Mouse (Mus musculus) layer of hippocampus, adult 9-10 months (tissue): ENCODE measurements at regions not wholly inside any gene's neighbourhood (a gene's known extent, or its start where the extent isn't known, plus 50 kb on each side); places are given as distances from the start of the nearest gene placed in this dataset.

ENCODE experiments used
- DNase-seq: peaks from one replicate; pipeline ENCODE4 v3.0.0; 2022; ENCODE audit warnings: low spot score

DNA sequence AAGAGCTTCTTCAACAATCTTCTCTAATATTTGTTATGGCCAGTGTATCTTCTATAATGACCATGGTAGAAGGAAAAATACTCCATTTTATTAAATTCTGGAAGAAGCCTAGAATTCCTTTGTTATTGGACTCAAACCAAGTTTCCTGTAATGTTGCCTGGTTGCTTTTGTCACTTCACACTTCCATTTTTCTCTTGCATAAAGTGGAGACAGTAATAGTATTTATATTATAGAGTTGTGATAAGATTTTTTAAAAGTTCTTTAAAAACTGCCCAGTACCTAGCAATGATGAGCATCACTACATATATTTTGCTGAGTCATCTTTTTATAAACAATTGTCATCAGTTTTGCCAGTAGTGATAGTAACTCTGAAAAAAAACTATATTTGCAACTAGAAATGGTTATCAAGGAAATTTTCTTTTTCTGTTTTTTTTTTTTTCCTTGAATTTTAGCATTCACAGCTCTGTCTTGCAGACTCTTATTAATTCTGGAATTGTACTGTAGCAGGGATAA, 415.2 kb upstream of the Aga start:
- DNase-seq: no peak

DNA sequence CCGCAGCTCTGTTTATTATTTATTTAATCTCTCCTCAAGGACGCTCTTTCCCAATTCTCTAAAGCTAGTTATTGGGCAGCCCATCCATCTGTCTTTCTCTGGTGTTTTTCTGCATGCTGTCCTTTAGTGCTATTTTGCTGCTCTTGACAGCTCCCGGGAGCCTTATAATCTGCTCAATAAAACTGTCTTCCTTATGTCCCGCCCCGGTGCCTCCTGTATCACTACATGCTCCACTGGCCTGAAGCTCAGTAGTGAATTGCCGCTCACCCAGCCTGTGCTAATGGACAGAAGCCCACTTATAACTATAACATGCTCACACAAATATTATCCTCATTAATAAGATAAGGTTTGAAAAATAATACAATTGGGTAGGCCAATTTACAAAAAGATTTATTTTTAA, 371.5 kb upstream of the Aga start:
- DNase-seq: no peak

DNA sequence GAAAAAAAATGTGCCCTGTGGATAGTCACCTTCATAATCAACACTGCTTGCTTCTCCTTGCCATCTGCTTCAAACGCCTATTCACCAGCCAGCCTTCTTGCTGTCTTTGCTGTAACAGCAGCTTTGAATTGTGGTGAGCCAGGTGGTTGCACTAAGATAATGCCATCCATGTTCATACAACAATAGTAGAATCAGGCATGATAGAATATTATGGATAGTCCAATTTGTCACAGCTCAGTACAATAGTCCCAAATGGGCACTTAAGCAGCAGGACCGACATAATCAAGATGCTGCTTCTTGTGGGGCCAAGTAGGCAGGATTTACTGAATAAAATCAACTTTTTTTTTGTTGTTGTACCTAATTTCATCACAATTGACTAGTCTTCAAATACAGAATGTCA, 362.6 kb upstream of the Aga start:
- no peak for DNase-seq

DNA sequence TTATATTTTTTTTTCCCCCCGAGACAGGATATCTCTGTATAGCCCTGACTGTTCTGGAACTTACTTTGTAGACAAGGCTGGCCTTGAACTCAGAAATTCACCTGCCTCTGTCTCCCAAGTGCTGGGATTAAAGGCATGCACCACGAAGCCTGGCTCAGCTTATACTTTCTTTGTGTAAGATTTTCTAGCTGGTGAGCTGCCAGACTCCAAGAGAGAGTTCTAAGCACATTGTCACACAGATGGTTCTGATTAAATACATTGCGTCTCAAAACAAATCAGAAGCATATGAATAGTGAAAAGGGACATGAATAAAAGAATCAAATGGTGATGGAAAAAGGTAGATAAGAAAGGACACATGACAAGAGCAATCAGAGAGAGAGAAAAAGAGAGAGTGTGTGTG, 347.5 kb upstream of the Aga start:
- DNase-seq: no peak

DNA sequence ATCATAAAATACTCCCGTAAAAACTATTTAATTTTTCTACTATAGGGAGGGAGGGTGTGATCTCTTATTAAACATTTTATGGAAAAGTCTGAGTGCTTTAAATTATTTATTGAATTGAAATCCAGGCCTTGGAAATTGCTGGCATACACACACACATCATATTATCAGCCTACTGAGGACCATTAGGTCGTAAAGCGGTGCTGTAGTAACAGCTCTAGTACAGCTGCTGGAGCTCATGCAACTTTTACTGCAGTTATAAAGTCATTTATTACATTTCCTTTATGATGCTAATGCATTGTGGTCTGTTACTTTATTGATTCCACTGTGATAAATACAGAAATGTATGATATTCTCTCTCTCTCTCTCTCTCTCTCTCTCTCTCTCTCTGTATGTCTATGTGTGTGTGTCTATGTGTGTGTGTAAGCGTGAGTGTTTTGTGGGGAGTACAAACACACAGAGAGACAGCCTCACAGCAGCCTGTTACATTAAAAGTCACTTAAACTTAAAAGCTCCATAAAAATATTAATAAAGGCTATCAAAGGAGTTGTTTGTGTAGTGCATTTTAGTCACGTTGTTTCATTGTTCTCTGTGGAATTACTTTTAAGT, 339.7 kb upstream of the Aga start:
- DNase-seq: no peak

DNA sequence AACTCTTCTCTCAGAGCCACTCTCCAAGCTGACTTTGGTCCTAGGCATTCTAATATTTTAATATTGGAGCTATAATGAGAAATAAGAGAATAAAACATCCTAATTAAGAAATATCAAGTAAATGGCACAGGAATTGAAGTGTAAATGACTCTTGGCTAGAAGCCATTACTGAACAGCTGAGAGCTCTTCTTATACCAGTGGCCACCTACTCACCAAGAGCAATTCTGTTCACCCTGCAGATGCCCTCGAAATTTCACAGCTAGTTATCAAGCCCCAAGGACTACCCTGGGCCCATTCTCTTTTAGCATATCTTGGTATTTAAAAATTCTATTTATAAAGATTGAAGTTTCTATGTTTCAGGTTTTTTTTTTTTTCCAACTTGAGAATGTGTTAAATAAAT, 319.0 kb upstream of the Aga start:
- peak; percentile 2 for DNase-seq

DNA sequence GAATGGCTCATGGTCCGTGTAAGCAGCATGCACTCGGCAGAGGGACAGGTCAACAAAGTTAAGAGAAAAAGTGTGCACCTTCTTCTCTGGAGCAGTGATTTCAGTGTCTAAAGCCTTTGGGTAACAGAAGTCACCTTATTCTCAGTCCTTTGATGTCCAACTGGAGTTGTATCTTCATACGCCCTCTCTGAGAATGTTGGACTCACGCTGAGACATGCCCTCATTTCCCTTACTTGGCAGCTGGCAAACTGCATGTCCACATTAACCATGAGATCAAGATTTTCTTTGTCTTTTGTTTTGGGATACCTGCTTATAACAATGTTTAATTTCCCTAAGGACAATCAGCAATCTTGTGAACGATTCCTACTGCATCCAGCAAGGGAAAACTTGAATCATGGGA, 289.3 kb upstream of the Aga start:
- no peak for DNase-seq
